Mouse (Mus musculus) naive thymus-derived CD4-positive, alpha-beta T cell, adult 5 months (primary cell): ENCODE measurements around the gene Scn3b. TPM values are rescaled to one million over a fixed set of nuclear protein-coding genes. Genes with fewer than 3 reads are reported as not detected.

Experiments used
- polyA plus RNA-seq: library from polyadenylated mRNA; unstranded; fragments of 100-300 nt; shearing (Covaris generic); gene quantifications from one replicate; pipeline ENCODE4 v1.2.1, GENCODE M21; 2017

Gene Scn3b
- 0.09 TPM for polyA plus RNA-seq

DNA sequence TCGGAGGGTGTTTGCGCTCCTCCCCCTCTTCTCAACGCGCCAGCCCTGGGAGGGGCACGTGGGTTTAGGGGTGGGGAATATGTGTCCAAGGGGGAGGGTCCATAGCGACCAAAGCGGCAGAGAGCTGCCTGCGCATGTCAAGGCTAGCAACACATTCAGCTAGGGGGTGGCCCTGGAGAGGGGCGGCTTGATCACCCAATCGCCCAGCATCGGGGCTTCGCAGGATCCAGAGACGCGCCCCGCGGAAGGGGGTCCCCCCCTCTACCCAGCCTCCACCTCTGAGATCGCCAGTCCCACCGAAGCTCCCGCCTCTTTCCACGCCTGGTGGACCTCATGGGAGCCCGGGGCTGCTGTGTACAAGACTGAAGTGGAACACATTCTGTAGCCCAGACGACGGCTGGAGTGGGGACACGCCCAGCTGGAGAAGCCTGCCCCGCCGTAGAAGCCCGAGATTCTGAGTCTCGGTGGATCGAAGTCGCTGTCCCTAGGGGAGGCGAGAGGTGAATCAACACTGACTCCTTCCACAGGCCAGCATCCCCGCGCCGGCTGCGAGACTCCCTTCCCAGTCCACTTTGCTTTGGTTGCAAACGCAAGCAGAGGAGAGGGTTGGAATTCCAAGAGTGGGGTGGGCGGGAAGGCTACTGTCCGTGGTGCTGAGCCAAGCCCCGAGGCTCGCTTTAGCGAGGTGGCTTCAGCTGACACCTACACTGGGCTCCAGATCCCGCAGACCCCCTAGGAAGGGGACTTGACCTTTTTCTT, at the start of gene Scn3b:
TSS of gene Scn3b (plus strand) at position 115 of the 759 bp plus-strand sequence.

Other genes with a start within 250 kb of the Scn3b start
- not detected for gene Olfr981, start 247.8 kb upstream of the Scn3b start, polyA plus RNA-seq
- gene Olfr982, start 195.4 kb upstream of the Scn3b start, polyA plus RNA-seq: not detected
- gene Olfr983, start 175.6 kb upstream of the Scn3b start, polyA plus RNA-seq: not detected
- not detected for gene Olfr984, start 155.0 kb upstream of the Scn3b start, polyA plus RNA-seq
- not detected for gene Olfr985, start 139.0 kb upstream of the Scn3b start, polyA plus RNA-seq
- gene Tmem225, start 121.1 kb upstream of the Scn3b start, polyA plus RNA-seq: not detected
- gene Olfr986, start 88.3 kb upstream of the Scn3b start, polyA plus RNA-seq: not detected
- 1.8 TPM for gene Zfp202, start 76.9 kb upstream of the Scn3b start, polyA plus RNA-seq